Mouse (Mus musculus): Measurements from ENCODE around the gene Card10. TPM values are rescaled to one million over a fixed set of nuclear protein-coding genes. Genes with fewer than 3 reads are reported as not detected.

The Card10 gene
- polyA plus RNA-seq, 2 experiments = 1.1 to 2.2 TPM

GRCm38 (mm10) chr15:78831720-78832657, 29.1 kb upstream of the Card10 start:
- Histone ChIP-seq H3K9me3 (ENCODE audit: control insufficient read depth, low read length) (no peaks in the 10 kb centered on the region), H3K4me3 (ENCODE audit: insufficient read depth in 1 of 2, low read depth in 2 of 2, low read length in 2 of 2) (no peak overlapping the region), H3K4me1 (replicated peaks; ENCODE audit: control insufficient read depth in 2 of 2, insufficient read depth in 2 of 2, low read length in 1 of 2) (peaks cover 12 to 23% of the 10 kb centered on the region in 2 experiments), H3K36me3 (replicated peaks; ENCODE audit: control insufficient read depth, insufficient read depth, low read depth) (no peaks in the 10 kb centered on the region), H3K4me2 (ENCODE audit: low read depth) (peak overlapping the region; percentile 5; the same call in 1 of the 2 replicates), H3K9ac (replicated peaks) (no peak overlapping the region), H3K27me3 (ENCODE audit: control insufficient read depth, insufficient read depth, low read length) (no peaks in the 10 kb centered on the region), H3K27ac (peak overlapping the region; percentile 14)
- ATAC-seq (ENCODE audit: insufficient read depth) (peak; percentile 56), DNase-seq (ENCODE audit: low read depth in 3 of 3, low spot score in 3 of 3) (peak in 1 of 3 experiments; percentile 45)
- TF ChIP-seq CTCF (IDR thresholded peaks at IDR 0.05; ENCODE audit: low read depth) = no peak
- no peak for TF ChIP-seq EP300 (IDR thresholded peaks at IDR 0.05; ENCODE audit: low read depth)
- WGBS (ENCODE audit: insufficient replicate concordance) = 48% methylated on average over 19 of the region's 19 CpGs

- Histone ChIP-seq H3K4me1 (replicated peaks; ENCODE audit: control insufficient read depth in 2 of 2, insufficient read depth in 2 of 2, low read length in 1 of 2) (peaks cover 12 to 22% of the 10 kb centered on the region in 2 experiments), H3K36me3 (replicated peaks; ENCODE audit: control insufficient read depth, insufficient read depth, low read depth) (no peaks in the 10 kb centered on the region), H3K9me3 (ENCODE audit: control insufficient read depth, low read length) (no peaks in the 10 kb centered on the region), H3K4me2 (ENCODE audit: low read depth) (no peak overlapping the region; the same call in 1 of the 2 replicates), H3K27ac (no peak overlapping the region), H3K9ac (replicated peaks) (no peak overlapping the region), H3K4me3 (ENCODE audit: insufficient read depth in 1 of 2, low read depth in 2 of 2, low read length in 2 of 2) (no peak overlapping the region), H3K27me3 (ENCODE audit: control insufficient read depth, insufficient read depth, low read length) (no peaks in the 10 kb centered on the region)
- ATAC-seq (ENCODE audit: insufficient read depth) = no peak
- no peak for TF ChIP-seq CTCF (IDR thresholded peaks at IDR 0.05; ENCODE audit: low read depth)
- no peak for TF ChIP-seq EP300 (IDR thresholded peaks at IDR 0.05; ENCODE audit: low read depth)
- 55% methylated on average over 10 of the region's 10 CpGs for WGBS (ENCODE audit: insufficient replicate concordance)
- no peak for DNase-seq (ENCODE audit: low read depth in 3 of 3, low spot score in 3 of 3)
Observed at GRCm38 (mm10) chr15:78830742-78831719, 28.2 kb upstream of the Card10 start.

- H3K27me3 ChIP-seq (ENCODE audit: control insufficient read depth, insufficient read depth, low read length) = no peaks in the 10 kb centered on the region
- H3K36me3 ChIP-seq (replicated peaks; ENCODE audit: control insufficient read depth, insufficient read depth, low read depth) = no peaks in the 10 kb centered on the region
- H3K4me2 ChIP-seq (ENCODE audit: low read depth) = no peak overlapping the region
- no peak overlapping the region for H3K9ac ChIP-seq (replicated peaks)
- no peak overlapping the region for H3K4me3 ChIP-seq (ENCODE audit: insufficient read depth in 1 of 2, low read depth in 2 of 2, low read length in 2 of 2)
- no peak for DNase-seq (ENCODE audit: low read depth in 3 of 3, low spot score in 3 of 3)
- TF ChIP-seq CTCF (IDR thresholded peaks at IDR 0.05; ENCODE audit: low read depth) = peak; percentile 36
- TF ChIP-seq EP300 (IDR thresholded peaks at IDR 0.05; ENCODE audit: low read depth) = no peak
- ATAC-seq (ENCODE audit: insufficient read depth) = no peak
- H3K27ac ChIP-seq = no peak overlapping the region
- H3K4me1 ChIP-seq (replicated peaks; ENCODE audit: control insufficient read depth in 2 of 2, insufficient read depth in 2 of 2, low read length in 1 of 2) = peaks cover 1 to 14% of the 10 kb centered on the region in 2 experiments
- 65% methylated on average over 1 of the region's 1 CpGs for WGBS (ENCODE audit: insufficient replicate concordance)
- no peaks in the 10 kb centered on the region for H3K9me3 ChIP-seq (ENCODE audit: control insufficient read depth, low read length)
Observed at GRCm38 (mm10) chr15:78829636-78830035, 26.8 kb upstream of the Card10 start.

- Histone ChIP-seq H3K27ac (no peak overlapping the region), H3K4me2 (ENCODE audit: low read depth) (no peak overlapping the region), H3K9ac (replicated peaks) (no peak overlapping the region), H3K9me3 (ENCODE audit: control insufficient read depth, low read length) (no peaks in the 10 kb centered on the region), H3K36me3 (replicated peaks; ENCODE audit: control insufficient read depth, insufficient read depth, low read depth) (no peaks in the 10 kb centered on the region), H3K4me1 (replicated peaks; ENCODE audit: control insufficient read depth in 2 of 2, insufficient read depth in 2 of 2, low read length in 1 of 2) (peaks cover 0 to 6% of the 10 kb centered on the region in 2 experiments; a peak in 1 of 4 replicates), H3K4me3 (ENCODE audit: insufficient read depth in 1 of 2, low read depth in 2 of 2, low read length in 2 of 2) (no peak overlapping the region), H3K27me3 (ENCODE audit: control insufficient read depth, insufficient read depth, low read length) (no peaks in the 10 kb centered on the region)
- TF ChIP-seq CTCF (IDR thresholded peaks at IDR 0.05; ENCODE audit: low read depth) (no peak), EP300 (IDR thresholded peaks at IDR 0.05; ENCODE audit: low read depth) (no peak)
- ATAC-seq (ENCODE audit: insufficient read depth) (no peak), DNase-seq (ENCODE audit: low read depth in 3 of 3, low spot score in 3 of 3) (no peak)
- WGBS (ENCODE audit: insufficient replicate concordance) = 31% methylated on average over 5 of the region's 5 CpGs
Observed at GRCm38 (mm10) chr15:78828315-78828714, 25.5 kb upstream of the Card10 start.
